Mouse (Mus musculus) heart, adult 2 months (tissue): ENCODE results near the gene Tanc2.

Experiments
- CTCF ChIP-seq: fragments of 200-600 bp; IDR thresholded peaks from 2 replicates; pipeline ENCODE4 v1.8.1; 2022; ENCODE audit warnings: antibody characterized with exemption, mild to moderate bottlenecking, moderate library complexity
- POLR2A ChIP-seq: fragments of 200-500 bp; IDR thresholded peaks from 2 replicates; pipeline ENCODE4 v1.6.1; 2011; ENCODE audit warnings: mild to moderate bottlenecking, low read depth, low read length, control low read depth; ENCODE audit not compliant: insufficient read depth

DNA sequence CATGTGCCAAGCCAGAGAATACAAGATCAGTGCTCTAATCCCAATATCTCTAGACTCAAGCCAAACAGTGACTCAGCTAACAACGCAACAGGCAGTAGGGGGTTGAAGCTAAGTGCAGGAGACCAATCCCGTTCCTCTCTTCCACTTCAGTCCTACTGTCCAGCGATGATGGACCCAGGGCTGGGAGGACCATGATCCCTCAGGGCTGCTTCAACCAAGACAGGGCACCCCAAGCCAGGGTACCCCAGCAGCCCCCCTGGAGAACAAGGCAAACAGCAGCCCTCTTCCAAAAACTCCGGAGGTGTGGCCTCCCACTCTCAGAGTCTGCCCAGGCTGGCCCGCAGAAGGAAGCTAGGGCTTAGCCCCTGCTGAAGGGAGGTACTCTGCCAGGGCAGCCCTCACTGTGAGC, 344.5 kb downstream of the Tanc2 start:
- TF ChIP-seq POLR2A (no peak), CTCF (no peak)
